Mouse (Mus musculus): ENCODE data around the gene Zic1.

- TF ChIP-seq FLI1 (IDR thresholded peaks at IDR 0.05; ENCODE audit: low read length) (no peak), GATA1 (IDR thresholded peaks at IDR 0.05; ENCODE audit: borderline replicate concordance, low read length) (no peak)
Observed at GRCm38 (mm10) chr9:91368946-91369292, 3.3 kb upstream of the Zic1 start.

Measured in megakaryocyte, embryonic 14.5 days (primary cell).